Mouse (Mus musculus) frontal cortex, postnatal 14 days (tissue): ENCODE results near the gene Gldc.

Source experiments
- DNase-seq, 2 experiments: peaks; one replicate each; pipeline ENCODE4 v3.0.0; 2022; ENCODE audit warnings: low spot score in 2 of 2

Gldc gene

GRCm38 (mm10) chr19:30107221-30107845, 67.9 kb downstream of the Gldc start:
- no peak for DNase-seq

GRCm38 (mm10) chr19:30105045-30105842, 70.0 kb downstream of the Gldc start:
- no peak for DNase-seq

GRCm38 (mm10) chr19:30102620-30103019, 72.6 kb downstream of the Gldc start:
- no peak for DNase-seq

GRCm38 (mm10) chr19:30100571-30100970, 74.7 kb downstream of the Gldc start:
- no peak for DNase-seq

GRCm38 (mm10) chr19:30097039-30097438, 78.2 kb downstream of the Gldc start:
- no peak for DNase-seq

- no peak for DNase-seq
Observed at GRCm38 (mm10) chr19:30096186-30096585, 79.0 kb downstream of the Gldc start.

- DNase-seq, result no peak
Observed at GRCm38 (mm10) chr19:30091644-30092295, 83.5 kb downstream of the Gldc start.

GRCm38 (mm10) chr19:30090163-30090562, 85.1 kb downstream of the Gldc start:
- DNase-seq, result no peak

- no peak for DNase-seq
Observed at GRCm38 (mm10) chr19:30065797-30066196, 109.4 kb downstream of the Gldc start.

- no peak for DNase-seq
Observed at GRCm38 (mm10) chr19:30054218-30054617, 121.0 kb downstream of the Gldc start.

GRCm38 (mm10) chr19:30051479-30051878, 123.8 kb downstream of the Gldc start:
- DNase-seq, result no peak

- DNase-seq, result no peak
Observed at GRCm38 (mm10) chr19:30050584-30050983, 124.6 kb downstream of the Gldc start.
